Mouse (Mus musculus): ENCODE results near the gene Tex29.
"Not testable (repeated sequence)": the region's sequence is repeated elsewhere in the genome, so short reads cannot be mapped to it uniquely, and the experiment has no call there.

The Tex29 gene

GRCm38 (mm10) chr8:11830214-11831046 is 9.8 kb upstream of the Tex29 start:
- in situ Hi-C loops (cut with MboI, MseI): no loop called here

- in situ Hi-C loops (cut with MboI, MseI): no loop called here
Measured at GRCm38 (mm10) chr8:11831174-11831573, 9.1 kb upstream of the Tex29 start.

- in situ Hi-C loops (cut with MboI, MseI): no loop called here
Measured at GRCm38 (mm10) chr8:11831939-11832338, 8.3 kb upstream of the Tex29 start.

GRCm38 (mm10) chr8:11833157-11833556 is 7.1 kb upstream of the Tex29 start:
- in situ Hi-C loops (cut with MboI, MseI): no loop called here

- in situ Hi-C loops (cut with MboI, MseI): no loop called here
Measured at GRCm38 (mm10) chr8:11834200-11834599, 6.1 kb upstream of the Tex29 start.

- in situ Hi-C loops (cut with MboI, MseI): no loop called here
Measured at GRCm38 (mm10) chr8:11834691-11835090, 5.6 kb upstream of the Tex29 start.

GRCm38 (mm10) chr8:11841571-11841970 is 1.3 kb downstream of the Tex29 start:
- in situ Hi-C loops (cut with MboI, MseI): loop anchor here (5.0 kb wide), 1 partner anchor 851 kb away; no protein-coding TSS in a partner anchor

GRCm38 (mm10) chr8:11842757-11843156 is 2.5 kb downstream of the Tex29 start:
- in situ Hi-C loops (cut with MboI, MseI): loop anchor here (5.0 kb wide), 1 partner anchor 850 kb away; no protein-coding TSS in a partner anchor

GRCm38 (mm10) chr8:11843677-11844315 is 3.5 kb downstream of the Tex29 start:
- in situ Hi-C loops (cut with MboI, MseI): loop anchor here (5.0 kb wide), 1 partner anchor 849 kb away; no protein-coding TSS in a partner anchor

GRCm38 (mm10) chr8:11844316-11844685 is 4.0 kb downstream of the Tex29 start:
- in situ Hi-C loops (cut with MboI, MseI): loop anchor here (5.0 kb wide), 1 partner anchor 848 kb away; no protein-coding TSS in a partner anchor

- in situ Hi-C loops (cut with MboI, MseI): no loop called here
Measured at GRCm38 (mm10) chr8:11846807-11847206, 6.5 kb downstream of the Tex29 start.

GRCm38 (mm10) chr8:11867832-11868231 is 27.6 kb downstream of the Tex29 start:
- in situ Hi-C loops (cut with MboI, MseI): no loop called here

GRCm38 (mm10) chr8:11874227-11874626 is 34.0 kb downstream of the Tex29 start:
- in situ Hi-C loops (cut with MboI, MseI): not testable (repeated sequence)

- in situ Hi-C loops (cut with MboI, MseI): no loop called here
Measured at GRCm38 (mm10) chr8:11884646-11885045, 44.4 kb downstream of the Tex29 start.

- in situ Hi-C loops (cut with MboI, MseI): no loop called here
Measured at GRCm38 (mm10) chr8:11885881-11886699, 45.8 kb downstream of the Tex29 start.

- in situ Hi-C loops (cut with MboI, MseI): no loop called here
Measured at GRCm38 (mm10) chr8:11886824-11887223, 46.5 kb downstream of the Tex29 start.

GRCm38 (mm10) chr8:11889156-11890018 is 49.1 kb downstream of the Tex29 start:
- in situ Hi-C loops (cut with MboI, MseI): no loop called here

GRCm38 (mm10) chr8:11892756-11893155 is 52.5 kb downstream of the Tex29 start:
- in situ Hi-C loops (cut with MboI, MseI): no loop called here

GRCm38 (mm10) chr8:11896022-11896662 is 55.9 kb downstream of the Tex29 start:
- in situ Hi-C loops (cut with MboI, MseI): no loop called here

- in situ Hi-C loops (cut with MboI, MseI): no loop called here
Measured at GRCm38 (mm10) chr8:11896677-11897076, 56.4 kb downstream of the Tex29 start.
